Mouse (Mus musculus) testis, adult 2 months (tissue): ENCODE data around the gene Dusp5. TPM values are rescaled to one million over a fixed set of nuclear protein-coding genes. Genes with fewer than 3 reads are reported as not detected.

Experiments used
- H3K27ac ChIP-seq: fragments of 200-500 bp; 2 replicates; pipeline ENCODE4 v1.5.1; 2012; ENCODE audit warnings: low read depth, low read length; ENCODE audit not compliant: control insufficient read depth, insufficient read depth
- H3K27me3 ChIP-seq: fragments of 200-500 bp; 2 replicates; pipeline ENCODE4 v1.6.1; 2012; ENCODE audit warnings: mild to moderate bottlenecking, low read length, moderate library complexity; ENCODE audit not compliant: control insufficient read depth, insufficient read depth
- H3K36me3 ChIP-seq: fragments of 200-500 bp; 2 replicates; pipeline ENCODE4 v1.6.1; 2012; ENCODE audit warnings: mild to moderate bottlenecking, low read length; ENCODE audit not compliant: control insufficient read depth, insufficient read depth
- H3K4me1 ChIP-seq: fragments of 200-500 bp; 2 replicates; pipeline ENCODE4 v1.6.1; 2012; ENCODE audit warnings: low read length; ENCODE audit not compliant: control insufficient read depth, insufficient read depth
- H3K4me3 ChIP-seq: fragments of 200-500 bp; 2 replicates; pipeline ENCODE4 v1.5.1; 2012; ENCODE audit warnings: low read depth, mild to moderate bottlenecking, low read length, moderate library complexity, mixed read lengths; ENCODE audit not compliant: control insufficient read depth
- CTCF ChIP-seq: fragments of 200-500 bp; IDR thresholded peaks from 2 replicates; pipeline ENCODE4 v1.5.1; 2012; ENCODE audit warnings: low read depth, mild to moderate bottlenecking, inconsistent platforms, low read length, moderate library complexity; ENCODE audit not compliant: control insufficient read depth, insufficient read depth, insufficient replicate concordance
- POLR2A ChIP-seq: fragments of 200-500 bp; IDR thresholded peaks from 2 replicates; pipeline ENCODE4 v1.6.1; 2012; ENCODE audit warnings: low read depth, mild to moderate bottlenecking, inconsistent platforms, low read length, moderate library complexity; ENCODE audit not compliant: control insufficient read depth
- polyA plus RNA-seq: library from polyadenylated mRNA; depleted of rRNA; stranded (reverse); fragments of >200 nt; gene quantifications from 2 replicates; pipeline ENCODE4 v1.2.3, GENCODE M21; 2012

The Dusp5 gene
- polyA plus RNA-seq, 1 experiment: 6.7 TPM

DNA sequence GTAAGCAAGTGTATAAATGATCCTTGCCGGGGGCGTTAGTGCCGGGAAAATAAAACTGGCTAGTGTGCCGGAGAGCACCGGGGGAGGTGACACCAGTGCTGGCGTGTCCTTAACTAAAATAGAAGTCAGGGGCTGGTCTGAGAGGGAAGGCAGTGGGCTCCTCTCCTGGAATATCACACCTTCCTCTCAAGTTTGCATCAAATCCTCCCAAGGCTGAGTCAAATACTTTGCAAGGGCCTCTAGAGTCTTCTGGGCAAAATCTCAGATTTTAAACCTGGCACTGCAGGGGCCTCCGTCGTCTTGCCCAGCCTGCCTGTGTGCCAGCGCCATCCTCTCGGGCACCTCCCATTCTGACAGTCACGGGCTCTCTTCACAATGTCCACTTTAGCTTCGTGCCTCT, 22.1 kb downstream of the Dusp5 start:
- H3K4me1 ChIP-seq: no peaks in the 10 kb centered on the region; the same call in 1 of the 2 replicates

DNA sequence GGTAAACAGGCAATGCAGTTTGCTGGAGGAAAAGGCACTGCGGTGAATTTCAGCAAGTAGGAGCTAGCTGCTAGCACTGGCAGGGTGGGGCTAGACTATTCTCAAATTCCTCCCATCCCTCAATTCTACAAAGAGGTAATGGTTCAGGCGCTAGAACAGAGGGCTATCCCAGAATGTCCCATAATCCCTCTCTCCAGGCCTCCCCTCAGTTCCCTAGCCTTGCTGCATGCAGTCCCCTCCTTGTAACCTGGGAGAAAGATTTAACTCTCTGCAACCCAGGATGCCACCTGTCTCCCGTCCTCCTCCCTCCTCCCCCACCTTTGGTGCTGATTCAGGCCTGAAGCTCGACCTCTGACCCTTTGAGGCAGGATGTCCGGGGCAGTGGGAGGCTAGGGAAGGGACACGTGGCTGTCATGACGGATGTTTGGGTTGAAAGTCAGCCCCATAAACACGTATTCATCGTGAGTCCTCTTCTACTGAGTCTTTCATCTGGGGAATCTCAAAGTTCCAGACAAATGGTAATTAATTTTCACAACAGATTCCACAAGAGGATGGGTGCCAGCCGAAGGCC, 23.4 kb downstream of the Dusp5 start:
- H3K27me3 ChIP-seq: no peaks in the 10 kb centered on the region
- peaks cover 1% of the 10 kb centered on the region for H3K4me1 ChIP-seq
- no peaks in the 10 kb centered on the region for H3K36me3 ChIP-seq
- H3K4me3 ChIP-seq: no peak overlapping the region
- TF ChIP-seq POLR2A: no peak
- no peak for TF ChIP-seq CTCF
- H3K27ac ChIP-seq: no peak overlapping the region

More for the DNA sequence above, 22.1 kb downstream of the Dusp5 start:
- Histone ChIP-seq H3K27ac (no peak overlapping the region), H3K36me3 (no peaks in the 10 kb centered on the region), H3K4me3 (no peak overlapping the region), H3K27me3 (no peaks in the 10 kb centered on the region)
- TF ChIP-seq POLR2A (no peak), CTCF (no peak)

DNA sequence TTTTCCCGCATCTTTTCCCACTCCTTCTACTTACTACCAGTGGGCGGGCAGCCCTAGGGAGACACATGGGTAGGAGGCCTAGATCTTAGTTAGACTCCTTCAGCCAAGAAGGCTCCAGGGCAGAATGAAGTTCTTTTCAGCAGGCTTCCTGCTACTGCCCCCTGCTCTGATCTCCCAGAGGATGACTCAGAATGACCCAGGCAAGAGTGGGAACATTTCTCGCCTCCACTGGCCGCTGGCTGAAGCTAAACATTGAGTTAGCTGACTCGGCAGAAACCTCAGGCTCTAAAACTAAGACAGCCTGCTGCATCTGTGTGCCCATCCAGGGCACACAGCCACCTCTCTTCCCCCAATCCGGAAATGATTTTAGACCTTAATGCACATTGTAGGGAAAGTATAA, 23.9 kb downstream of the Dusp5 start:
- Histone ChIP-seq H3K36me3 (no peaks in the 10 kb centered on the region), H3K27me3 (no peaks in the 10 kb centered on the region), H3K4me1 (peaks cover 6% of the 10 kb centered on the region), H3K4me3 (no peak overlapping the region), H3K27ac (no peak overlapping the region)
- TF ChIP-seq CTCF (no peak), POLR2A (no peak)

DNA sequence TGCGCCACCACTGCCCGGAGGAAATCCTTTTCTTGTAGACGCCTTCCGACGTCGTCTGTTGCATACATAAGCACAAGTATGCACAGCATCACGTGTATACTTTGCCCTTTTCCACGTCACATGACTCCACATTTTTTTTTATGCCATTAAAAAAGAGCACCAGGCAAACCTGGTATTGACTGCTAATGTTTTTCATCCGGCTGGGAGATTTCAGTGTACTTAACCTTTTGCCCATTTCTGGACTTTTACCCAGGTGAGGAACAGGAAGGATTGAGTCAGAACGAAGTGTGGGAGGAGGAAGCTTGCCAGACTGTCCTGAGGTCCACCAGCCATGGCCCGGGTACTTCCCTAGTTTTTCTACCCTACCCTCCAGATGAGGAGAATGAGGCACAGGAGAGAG, 25.5 kb downstream of the Dusp5 start:
- no peak for TF ChIP-seq CTCF
- TF ChIP-seq POLR2A: no peak
- Histone ChIP-seq H3K36me3 (no peaks in the 10 kb centered on the region), H3K4me3 (no peak overlapping the region), H3K27me3 (no peaks in the 10 kb centered on the region), H3K27ac (no peak overlapping the region), H3K4me1 (peaks cover 6% of the 10 kb centered on the region)

DNA sequence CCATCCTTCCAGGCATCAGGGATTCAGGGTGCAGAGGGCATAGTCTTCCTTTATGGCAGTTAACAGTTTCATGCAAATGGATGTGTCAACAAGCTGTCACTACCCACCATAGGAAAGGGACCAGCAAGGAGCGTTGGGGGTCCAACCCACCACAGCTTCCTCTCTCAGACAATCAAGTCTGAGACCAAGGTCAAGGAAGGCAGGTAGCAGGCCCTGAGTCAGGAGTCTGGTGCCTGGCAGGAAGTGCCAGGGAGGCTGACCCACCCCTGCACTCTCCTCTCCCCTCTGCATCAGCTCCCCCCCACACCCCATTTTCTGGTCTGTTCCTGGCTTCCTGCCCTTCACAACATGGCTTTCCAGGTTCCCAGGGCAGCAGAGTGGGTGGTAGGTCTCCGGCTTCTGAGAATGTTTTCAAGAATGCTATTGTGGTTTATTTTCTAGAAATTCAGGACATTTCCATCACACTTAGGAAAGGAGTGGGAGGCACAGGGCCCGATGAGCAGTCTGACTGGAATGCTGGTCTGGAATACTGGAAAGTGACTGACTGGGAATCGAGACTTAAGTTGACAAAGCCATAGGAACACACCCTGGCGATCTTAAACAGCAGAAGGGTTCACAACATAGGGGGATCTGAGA, 26.2 kb downstream of the Dusp5 start:
- H3K4me3 ChIP-seq: no peak overlapping the region
- H3K27ac ChIP-seq: no peak overlapping the region
- TF ChIP-seq CTCF (no peak), POLR2A (no peak)
- H3K4me1 ChIP-seq: peaks cover 6% of the 10 kb centered on the region
- H3K27me3 ChIP-seq: no peaks in the 10 kb centered on the region
- no peaks in the 10 kb centered on the region for H3K36me3 ChIP-seq

DNA sequence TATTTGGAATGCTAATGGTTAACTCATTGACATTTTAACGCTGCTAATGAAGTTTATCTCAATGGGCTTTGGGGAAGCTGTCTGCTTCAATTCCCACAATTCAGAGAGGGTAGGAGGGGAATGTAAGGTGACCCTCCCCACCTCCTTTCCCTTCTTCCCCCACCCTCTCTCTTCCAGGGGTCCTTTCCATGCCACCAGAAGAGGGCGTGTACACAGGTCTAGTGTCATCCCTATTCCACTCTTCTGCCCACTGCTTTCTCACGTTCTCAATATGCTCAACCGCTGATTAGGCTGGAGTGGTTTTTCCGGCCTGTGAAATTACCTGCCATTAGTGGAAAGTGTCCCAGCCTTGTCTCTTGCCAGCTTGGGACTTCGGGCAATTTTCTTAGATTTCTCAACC, 27.9 kb downstream of the Dusp5 start:
- no peak overlapping the region for H3K4me3 ChIP-seq

DNA sequence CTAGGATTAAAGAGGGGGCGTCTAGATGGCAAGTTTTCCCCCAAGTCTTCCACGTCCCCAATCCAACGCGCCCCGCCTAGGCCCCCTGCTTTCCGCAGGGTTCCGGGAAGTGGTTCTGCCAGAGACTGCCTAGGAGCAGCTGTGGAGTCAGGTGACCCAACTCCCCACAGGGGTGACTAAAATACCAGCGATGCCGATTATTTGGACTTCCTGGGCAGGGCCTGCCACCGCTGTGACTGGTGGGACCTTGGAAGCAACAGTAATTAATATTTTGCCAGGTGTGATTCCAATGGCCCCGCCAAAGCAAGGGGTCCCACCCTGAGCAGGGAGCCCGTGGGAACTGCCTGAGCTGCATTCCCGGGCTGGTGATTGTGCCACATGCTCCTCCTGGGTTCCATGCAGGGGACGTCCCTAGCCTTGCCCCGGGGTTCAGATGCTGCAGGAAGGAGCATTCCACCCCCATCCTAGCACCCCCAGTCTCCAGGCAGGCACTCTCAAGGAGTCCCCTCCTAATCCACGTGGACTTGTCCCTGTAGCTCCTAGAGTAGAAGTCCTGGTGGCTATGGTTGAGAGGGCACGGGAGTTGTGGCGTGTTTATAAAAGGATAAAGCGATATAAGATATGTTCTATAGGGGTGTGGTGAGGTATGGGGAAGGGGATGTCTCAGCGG, 28.5 kb downstream of the Dusp5 start:
- Histone ChIP-seq H3K27ac (no peak overlapping the region), H3K36me3 (no peaks in the 10 kb centered on the region), H3K27me3 (no peaks in the 10 kb centered on the region), H3K4me1 (peaks cover 6% of the 10 kb centered on the region), H3K4me3 (no peak overlapping the region)
- no peak for TF ChIP-seq POLR2A

More for the DNA sequence above, 27.9 kb downstream of the Dusp5 start:
- no peak overlapping the region for H3K27ac ChIP-seq
- H3K27me3 ChIP-seq: no peaks in the 10 kb centered on the region
- peaks cover 6% of the 10 kb centered on the region for H3K4me1 ChIP-seq
- H3K36me3 ChIP-seq: no peaks in the 10 kb centered on the region
- TF ChIP-seq POLR2A (no peak), CTCF (no peak)
